Mouse (Mus musculus) right cerebral cortex, postnatal 4 days (tissue): ENCODE measurements around the gene 2210408I21Rik.
"Not testable (repeated sequence)": the region's sequence is repeated elsewhere in the genome, so short reads cannot be mapped to it uniquely, and the experiment has no call there.

Experiments
- DNase-seq: peaks from one replicate; pipeline ENCODE4 v3.0.0-alpha.2; 2022

2210408I21Rik gene

DNA sequence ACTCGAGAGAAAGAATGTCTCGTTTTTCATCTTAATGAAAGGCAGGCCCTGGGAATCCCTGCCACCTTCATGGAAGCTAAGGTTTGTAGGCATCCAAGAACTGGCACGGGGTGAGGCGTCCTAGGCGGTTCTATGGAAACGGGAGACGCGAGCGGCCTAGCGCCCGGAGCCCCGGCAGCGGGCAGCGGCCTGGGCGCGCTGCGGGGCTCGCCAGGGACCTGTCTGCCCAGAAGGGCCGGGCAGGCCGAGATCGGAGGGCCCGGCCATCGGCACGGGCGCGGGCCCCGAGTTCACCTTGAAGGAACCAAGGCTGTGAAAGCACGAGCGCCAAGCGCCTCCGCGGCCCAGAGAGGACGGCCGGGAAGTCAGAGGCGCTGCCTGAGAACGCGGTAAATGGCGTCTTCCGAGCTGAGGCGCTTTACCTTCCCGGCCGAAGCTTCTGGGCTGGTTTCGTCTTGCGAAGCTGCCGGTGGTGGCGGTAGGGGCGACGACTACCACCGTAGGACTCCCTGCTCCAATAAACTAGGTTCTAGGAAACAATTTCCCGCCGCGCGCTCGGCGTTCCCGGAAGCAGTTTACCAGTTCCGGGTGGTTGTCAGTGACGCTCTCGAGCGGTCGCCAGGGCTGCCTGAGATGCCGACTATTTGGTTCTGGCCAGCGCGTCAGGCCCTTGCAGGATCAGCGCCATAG is at the start of gene 2210408I21Rik, which contains the start of gene Slf1:
Gene 2210408I21Rik, plus strand, starts transcription at position 610 of the 690 bp plus-strand sequence.
Gene Slf1, minus strand, starts transcription at position 543 of the 690 bp plus-strand sequence.
- peak; percentile 89 for DNase-seq

DNA sequence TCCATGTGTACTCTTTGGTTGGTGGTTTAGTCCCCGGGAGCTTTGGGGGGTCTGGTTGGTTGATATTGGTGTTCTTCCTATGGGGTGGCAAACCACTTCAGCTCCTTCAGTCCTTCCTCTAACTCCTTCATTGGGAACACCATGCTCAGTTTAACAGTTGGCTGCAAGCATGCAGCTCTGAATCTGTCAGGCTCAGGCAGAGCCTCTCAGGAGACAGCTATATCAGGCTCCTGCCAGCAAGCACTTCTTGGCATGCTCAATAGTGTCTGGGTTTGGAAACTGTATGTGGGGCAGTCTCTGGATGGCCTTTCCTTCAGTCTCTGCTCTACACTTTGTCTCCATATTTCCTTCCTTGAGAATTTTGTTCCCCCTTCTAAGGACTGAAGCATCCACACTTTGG is 42.5 kb upstream of the 2210408I21Rik start:
- DNase-seq: not testable (repeated sequence)

DNA sequence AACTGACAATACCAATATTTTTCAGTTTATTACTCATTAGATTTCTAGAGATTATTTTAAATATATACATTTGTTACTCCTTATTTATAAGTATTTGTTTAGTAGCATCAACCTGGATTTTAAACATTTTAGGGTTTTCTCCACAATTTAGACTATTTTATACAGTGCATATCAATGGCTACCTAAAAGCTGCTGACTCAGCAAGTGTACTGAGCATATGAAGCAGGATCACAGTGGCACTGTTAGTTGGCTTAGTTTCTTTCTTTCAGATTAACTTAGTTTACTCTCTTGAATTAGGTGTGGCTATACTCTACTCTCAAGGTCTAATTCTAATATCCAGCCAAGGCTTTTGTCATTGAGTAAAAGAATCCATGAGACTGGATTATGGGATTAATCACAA is 27.6 kb upstream of the 2210408I21Rik start:
- DNase-seq: no peak

DNA sequence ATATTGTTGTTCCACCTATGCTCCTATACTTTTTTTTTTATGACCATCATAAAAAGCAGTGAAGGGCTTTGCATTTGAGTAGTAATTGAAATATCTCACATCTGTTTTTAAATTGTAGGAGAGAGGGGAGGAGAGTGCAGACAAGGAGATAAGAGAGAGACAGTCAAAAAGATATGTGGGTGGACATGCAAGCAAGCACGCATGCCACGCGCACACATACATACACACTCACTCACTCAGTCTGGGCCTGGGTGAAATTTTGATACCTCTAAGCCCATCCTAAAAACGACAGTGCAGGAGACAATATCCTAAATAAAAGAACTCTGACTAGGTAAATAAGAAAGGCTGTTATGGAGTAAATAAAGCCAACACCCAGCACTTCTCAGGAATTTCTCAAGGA is 16.6 kb upstream of the 2210408I21Rik start:
- no peak for DNase-seq

DNA sequence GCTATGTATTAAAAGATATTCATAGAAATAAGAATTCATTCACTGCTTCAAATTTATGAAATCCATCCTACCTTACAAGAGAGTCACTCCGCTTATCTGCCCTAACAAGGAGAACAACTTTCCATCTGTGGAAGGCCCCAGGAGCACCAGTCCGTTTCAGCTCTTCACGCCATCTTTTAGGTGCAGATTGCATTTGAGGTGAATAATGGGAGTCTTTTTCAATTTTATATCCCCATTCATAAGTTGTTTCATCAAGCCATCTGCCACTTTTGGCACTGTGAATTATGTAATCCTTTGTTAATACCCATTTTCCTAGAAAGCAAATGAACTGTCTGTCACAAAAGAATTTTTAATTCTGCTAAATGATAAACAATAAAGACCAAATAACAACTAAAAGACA is 10.2 kb upstream of the 2210408I21Rik start:
- DNase-seq: no peak

DNA sequence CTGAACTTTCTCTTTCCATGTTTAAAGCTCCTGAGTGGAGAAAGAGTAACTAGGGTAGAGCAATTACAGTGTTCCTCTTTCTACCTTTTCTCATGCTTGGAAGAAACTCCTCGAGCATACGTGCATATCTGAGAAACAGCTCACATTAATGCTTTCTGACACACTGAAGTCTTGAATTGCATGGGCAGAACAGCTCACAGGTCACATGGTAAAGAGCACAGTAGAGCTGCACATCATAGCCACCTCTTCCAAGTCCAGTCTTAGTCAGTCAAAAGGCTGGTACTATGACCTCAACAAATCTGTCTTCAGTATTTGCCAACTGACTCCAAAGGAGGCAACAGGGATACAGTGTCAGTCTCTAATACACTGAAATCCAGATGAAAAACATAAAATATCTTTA is 7.1 kb upstream of the 2210408I21Rik start:
- DNase-seq: no peak

DNA sequence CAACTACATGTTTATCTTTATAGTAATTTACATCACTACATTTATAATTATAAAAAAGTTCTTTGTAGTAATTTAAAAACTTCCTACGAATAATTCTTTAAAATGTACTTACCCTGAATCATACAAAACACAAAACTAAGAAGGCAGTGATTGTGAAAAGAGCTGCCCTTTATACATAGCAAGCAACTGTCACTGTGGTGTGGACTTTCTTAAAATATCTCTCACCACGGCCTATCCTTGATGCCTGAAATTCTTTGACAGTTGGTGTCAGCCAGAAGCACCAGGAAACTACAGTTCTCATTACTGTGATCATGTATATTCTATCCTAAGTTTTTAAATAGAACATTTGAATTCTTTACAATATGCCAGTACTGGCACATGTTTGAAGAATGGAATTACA is 4.2 kb upstream of the 2210408I21Rik start:
- no peak for DNase-seq

DNA sequence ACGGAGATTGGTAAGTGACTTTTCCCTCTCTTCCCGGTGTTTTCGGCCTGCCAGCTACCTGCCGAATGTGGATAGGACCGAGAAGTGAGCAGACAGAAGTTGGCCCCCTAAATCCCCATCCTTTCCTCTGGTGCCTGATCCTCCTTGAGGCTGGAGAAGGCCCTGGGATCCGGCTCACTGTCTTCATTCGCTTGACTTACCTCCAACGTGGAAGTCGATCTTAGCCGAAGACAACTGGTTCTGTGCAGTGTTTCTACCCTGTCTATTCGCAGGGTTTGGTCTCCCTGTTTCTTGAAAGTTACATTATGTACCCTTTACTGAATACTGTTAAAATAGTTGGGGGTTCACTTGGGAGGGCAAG is 261 bp downstream of the 2210408I21Rik start:
- DNase-seq: no peak

DNA sequence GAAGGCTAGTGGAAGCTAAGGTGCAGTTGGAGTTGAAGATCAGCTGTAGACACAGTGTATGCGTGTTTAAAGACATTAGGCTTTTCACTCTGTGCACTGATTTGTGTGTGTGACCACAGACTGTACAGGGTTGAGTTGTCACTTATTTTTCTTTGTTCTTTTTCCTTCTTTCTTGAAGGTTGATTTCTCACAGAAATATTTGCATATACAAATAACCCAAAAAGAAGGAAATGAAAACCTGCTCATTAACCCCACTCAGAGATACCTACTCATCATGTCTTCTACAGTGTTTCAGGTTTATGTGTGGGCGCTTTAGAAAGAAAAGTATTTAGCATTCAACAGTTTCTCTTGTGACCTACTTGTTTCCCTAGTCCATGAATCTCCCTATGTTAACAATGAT is 5.5 kb downstream of the 2210408I21Rik start:
- DNase-seq: no peak

DNA sequence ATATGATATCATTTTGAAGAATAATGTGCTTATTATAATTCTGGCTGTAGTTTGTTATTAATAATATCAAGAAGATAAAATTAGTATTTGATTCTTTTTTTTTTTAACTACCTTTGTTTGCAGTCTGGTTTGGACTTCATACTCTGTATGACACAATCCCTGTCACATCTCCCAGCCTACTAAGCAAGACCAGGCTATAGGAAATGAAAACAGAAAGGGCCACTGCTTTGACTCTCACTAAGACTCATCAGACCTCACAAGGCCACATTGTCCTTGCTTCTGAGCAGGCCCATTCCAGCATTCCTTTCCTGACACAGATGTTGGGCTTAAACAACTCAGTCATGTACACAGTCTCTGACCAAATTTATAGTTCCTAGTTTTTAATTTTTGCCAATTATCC is 42.6 kb downstream of the 2210408I21Rik start:
- no peak for DNase-seq

DNA sequence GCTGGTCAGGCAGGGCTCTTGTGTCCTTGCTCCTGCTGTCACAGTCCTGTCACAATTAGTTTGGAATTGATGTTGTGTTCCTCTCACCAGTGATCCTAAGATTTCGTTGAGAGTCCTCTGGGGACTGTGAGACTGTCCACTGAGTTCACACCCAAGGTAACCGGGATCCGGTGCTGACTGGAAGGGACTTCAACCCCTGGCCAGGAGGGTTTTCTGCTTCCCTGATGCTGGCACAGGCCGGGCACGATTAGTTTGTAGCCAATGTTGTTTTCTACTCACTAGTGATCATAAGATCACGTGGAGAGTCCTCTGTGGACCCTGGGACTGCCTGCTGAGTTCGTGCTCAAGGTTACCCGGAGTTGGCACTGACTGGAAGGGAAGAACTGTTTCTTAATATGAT is 55.3 kb downstream of the 2210408I21Rik start:
- DNase-seq: no peak

DNA sequence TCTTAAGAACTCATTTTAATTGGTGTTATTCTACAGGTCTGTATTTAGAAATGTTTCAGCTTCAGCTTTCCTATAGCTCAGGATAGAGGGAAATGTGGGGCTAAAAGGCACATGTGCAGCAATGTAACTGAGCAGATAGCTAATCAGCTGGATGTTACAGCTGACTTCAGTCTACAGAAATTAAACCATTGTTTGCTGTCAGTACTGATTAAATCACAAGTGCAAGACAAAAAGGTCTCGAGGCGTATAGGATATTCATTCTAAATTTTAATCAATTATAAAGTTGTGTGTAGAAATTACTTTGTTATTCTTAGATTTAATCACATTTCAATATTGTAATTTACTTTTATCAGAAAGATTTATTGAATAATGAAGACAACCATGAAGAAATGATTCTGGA is 56.9 kb downstream of the 2210408I21Rik start:
- DNase-seq: no peak

DNA sequence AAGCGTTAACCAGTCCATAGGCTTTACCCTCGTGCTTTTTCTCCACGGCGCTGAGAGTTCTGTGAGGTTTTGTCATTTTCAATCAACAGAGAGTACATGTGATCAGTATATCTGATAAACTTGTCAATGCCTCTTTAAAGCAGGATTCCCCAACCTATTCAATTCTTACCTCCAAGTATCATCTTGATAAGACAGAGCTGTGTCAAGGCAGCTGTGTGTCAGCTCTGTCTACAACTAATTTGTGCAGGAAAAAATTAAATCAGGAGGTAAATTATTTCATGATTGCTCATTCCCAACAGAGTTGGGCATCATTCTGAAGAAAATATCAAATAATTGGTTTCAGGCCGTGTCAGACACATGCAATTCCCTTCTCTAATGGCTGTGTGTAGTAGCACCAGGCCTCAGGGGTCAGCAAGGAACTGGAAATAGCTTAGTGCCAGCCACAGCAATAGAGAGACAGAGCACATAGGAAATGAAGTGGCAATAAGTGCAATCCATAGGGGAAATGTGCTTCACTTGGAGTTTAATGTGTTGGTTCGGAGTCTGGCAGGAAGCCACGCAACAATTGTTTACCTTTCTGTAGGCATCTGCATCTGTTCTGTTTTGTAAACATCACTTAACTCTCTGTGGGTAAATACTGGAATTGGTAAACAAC is 73.6 kb downstream of the 2210408I21Rik start:
- no peak for DNase-seq

DNA sequence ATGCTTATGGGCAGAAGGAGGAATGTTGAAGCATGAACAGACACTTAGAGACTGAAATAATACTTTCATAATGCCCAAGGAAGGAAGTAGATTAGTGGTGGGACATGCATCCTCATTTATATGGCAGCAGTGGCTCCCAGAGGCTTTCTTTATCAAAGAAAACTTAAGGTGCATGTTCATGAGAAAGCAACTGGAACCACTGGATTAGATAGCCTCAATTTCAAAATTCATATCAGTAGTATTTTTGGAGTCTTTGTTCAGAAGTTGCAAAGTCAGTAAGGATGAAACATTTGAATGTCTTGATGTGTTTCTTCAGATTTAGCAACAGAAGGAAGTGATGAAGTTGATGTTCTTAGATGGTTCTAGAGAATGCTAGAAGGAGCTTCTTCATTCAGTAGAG is 77.9 kb downstream of the 2210408I21Rik start:
- no peak for DNase-seq

DNA sequence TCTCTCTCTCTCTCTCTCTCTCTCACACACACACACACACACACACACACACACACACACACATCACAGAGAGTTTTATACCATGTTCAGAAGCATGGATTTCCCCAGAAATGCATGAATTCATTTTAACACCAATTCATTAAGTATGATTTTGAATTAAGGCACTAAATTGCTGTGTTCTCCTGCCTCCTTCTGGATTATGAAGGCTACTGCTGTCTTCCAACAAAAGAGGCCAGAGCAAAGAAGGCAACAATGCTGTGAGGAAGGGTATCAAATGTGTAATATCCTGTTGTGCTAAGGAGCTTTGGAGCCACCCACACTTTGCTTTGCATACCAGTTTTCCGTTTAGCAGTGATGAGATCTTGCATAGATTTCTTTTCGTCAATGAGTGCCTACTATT is 80.1 kb downstream of the 2210408I21Rik start:
- no peak for DNase-seq

DNA sequence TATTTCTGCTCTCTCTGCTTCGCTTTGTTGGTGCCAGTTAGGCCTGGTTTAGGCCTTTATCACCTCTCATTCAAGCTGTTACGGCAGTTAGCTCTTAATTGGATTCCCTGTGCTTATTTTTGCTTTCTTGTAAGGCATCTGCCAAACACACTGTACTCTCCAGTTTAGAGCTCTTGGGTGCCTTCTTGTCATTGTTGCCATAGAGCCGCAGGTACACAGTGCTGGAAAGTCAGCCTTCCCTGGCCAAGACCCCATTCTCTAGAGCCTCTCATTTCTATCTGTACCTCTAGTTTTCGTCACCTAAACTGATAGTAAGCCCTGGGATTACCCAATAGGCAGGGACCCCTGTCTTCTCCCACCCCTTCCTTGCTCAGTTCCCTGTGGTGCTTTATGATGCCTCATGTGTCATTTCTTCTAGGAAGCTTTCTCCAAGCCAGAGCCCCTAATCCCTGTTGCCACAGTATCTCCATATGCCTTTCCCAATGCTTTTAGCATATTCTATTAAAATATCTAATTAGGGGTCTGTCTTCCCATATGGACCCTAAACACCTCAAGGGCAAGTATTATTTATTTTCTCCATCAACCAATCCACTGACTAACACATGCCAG is 82.4 kb downstream of the 2210408I21Rik start:
- DNase-seq: no peak

DNA sequence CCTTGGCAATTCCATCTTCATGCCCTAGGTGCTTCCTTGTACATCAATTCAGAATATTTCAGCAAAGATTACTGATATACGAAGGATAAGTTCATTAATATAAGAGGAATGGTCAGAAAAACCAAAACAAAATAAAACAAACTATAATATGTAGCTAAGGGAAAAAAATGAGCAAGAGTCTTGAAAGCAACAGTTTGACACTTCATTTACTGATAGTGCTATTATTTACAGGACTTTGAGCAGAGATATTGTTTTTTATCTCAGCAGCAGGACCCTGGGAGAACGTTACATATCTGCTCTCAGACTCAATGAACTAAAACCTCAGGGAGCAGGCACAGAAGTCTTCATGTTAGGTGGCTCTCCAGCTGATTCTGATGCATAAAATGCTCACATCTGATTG is 85.7 kb downstream of the 2210408I21Rik start:
- no peak for DNase-seq

DNA sequence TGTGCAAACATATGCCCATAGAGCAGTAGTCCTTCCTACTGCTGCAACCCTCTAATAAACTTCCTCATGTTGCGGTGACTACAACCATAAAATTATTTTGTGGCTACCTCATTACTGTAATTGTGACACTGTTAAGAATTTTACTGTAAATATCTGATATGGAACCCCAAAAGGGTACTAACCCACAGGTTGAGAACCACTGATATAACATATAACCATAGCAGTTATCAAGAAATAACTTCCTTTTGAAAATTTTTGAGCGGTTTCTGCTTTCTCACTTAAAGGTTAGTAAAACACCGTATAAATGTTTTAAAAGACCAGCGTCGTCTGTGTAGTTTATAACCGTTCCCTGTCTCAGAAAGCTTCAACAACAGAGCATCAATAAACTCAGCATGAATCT is 121.2 kb downstream of the 2210408I21Rik start:
- DNase-seq: no peak

DNA sequence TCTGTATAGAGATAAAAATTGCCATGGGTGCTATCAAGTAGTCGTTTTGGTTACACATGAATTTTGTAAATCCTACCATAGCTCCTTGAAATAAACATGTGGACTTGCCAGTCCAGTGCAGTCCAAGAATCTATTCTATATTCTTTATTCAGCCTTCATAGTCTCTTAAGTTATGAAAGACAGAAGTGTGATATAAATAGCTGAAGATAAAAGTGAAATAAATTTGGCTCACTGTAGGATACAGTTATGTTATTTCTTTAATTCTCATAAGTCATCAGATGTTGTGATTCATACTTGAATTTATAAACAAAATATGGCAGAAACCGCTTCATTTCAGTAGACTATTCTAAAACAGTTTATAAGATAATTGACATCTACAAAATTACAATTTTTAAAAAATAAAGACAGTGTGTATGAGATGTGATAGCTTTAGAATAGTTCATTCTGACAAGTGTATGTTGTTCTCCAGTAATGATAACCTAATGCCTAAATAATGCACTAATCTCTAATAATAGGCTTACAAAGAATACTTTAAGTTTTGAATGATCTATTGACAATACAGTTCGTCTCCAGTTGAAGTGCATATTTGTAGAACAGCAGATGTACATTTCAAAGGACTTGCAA is 127.5 kb downstream of the 2210408I21Rik start:
- DNase-seq: no peak

DNA sequence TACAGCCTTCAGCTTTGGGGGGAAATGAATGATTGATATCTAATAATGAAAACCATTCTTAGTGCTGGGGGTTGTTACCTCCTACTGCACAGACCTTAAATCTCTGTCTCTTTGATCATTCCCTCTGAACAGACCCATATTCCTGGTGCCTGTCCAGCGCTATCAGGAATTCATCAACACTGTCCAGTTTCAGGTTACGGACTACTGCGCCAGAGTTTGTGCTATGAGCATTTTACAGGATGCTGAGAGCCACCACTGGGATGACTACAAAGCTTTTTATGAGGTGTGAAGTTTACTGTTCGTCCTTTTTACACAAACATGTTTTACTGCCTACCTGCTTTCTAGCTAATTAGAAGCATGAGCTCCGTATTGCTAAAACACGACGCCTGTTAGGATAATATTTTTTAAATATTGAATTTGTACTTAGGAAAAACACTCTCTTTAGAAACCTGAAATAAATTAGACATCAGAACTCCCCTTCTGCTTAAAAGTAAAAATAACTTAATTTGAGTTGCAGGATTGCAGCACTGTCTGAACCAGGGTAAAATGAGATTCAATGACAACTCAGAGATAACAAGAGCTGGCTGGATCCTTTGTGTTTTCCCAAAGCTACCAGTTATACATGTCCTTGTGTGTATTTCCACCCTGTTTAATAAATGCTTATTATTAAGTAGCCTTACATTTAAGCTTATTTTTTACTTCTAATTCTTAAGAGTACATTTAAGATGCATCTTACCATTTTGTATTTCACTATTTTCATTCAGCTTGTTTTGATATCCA is 128.2 kb downstream of the 2210408I21Rik start:
- DNase-seq: no peak

DNA sequence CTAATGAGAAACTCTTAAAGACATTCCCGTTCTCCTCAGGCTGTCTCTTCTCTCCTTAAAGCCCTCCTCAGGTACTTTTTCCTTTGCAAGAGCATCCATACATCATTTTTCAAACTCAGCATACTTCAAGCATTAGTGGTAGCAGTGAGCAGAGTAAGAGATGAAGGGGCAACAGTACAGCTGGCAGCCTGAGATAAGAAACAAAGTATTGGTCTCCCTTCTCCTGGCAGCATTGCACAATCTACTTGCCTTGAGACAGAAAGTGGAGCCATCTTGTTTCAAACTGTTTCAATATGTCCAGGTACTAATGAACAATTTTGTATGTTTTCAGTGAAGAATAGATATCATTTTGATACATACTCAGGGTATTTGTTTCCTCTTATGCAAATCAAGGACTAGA is 129.1 kb downstream of the 2210408I21Rik start:
- DNase-seq: no peak

DNA sequence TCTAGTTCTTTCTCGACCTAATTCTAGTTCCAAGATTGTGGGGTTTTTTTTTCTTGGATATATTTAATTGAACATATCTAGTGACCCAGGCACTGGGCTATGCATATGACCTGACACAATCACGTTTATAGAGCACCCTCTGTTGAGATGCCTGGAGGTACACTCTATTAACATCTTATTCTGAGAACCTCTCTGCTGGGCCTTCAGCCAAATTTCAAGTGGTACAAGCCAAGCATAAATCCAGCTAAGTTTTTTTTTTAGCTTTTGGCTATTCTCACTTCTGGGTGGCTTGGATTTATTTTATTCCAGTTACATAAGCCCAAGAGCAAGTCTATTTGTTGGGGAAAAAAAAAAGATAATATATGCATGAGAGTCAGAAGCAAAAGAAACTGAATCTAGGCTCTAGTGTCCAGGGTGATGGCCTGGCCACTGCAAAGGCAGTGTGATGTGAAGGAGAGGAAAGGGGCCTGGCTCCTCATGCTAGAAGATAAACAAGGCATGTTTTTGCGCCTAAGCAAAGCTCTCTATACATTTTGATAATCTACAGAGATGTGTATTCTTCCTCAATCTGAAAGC is 139.9 kb downstream of the 2210408I21Rik start:
- DNase-seq: no peak
